Mouse (Mus musculus) CD4-positive, CD25-positive, alpha-beta regulatory T cell, adult 2 months (primary cell): ENCODE data around the gene Gm49380.

ENCODE experiments used
- DNase-seq: peaks from one replicate; pipeline ENCODE4 v3.0.0-alpha.2; 2012; ENCODE audit warnings: low read depth, low spot score

Gene Gm49380

DNA sequence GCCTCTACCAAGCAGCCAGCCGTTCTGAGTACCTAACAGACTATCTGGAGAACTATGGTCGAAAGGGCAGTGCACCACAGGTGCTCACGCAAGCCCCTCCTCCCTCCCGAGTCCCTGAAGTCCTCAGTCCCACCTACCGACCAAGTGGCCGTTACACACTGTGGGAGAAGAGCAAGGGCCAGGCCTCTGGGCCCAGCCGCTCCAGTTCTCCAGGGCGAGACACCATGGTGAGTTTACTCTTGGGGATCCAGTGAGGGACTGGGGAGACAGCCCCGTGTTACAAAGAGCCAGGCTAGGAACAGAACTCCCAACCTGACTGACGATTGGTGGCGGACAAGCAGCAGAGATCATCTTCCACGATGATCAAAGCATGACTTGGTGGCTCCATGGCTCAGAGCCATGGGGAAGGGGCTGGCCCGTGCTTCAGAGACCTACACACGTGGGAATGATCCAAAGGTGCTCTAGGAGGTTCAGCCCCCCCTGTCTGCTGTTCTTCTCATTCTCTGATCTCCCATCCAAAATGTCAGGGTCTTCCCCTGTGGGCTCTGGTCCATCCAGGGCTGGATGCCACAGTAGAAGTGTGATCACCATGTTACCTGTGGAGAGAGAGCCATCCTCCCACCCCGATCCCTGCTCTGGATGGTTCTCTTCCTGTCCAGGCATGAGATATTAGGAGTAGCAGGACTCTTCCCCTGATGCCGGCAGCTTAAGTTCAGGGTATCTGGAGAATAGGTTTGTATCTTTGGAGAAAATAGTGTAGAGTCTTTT, 37.1 kb downstream of the Gm49380 start:
- DNase-seq, result no peak

GRCm38 (mm10) chr9:44075276-44075995, 37.9 kb downstream of the Gm49380 start:
- DNase-seq, result no peak

GRCm38 (mm10) chr9:44074395-44075275, 38.7 kb downstream of the Gm49380 start:
- peak; percentile 69 for DNase-seq

GRCm38 (mm10) chr9:44073115-44073514, 40.2 kb downstream of the Gm49380 start:
- no peak for DNase-seq

DNA sequence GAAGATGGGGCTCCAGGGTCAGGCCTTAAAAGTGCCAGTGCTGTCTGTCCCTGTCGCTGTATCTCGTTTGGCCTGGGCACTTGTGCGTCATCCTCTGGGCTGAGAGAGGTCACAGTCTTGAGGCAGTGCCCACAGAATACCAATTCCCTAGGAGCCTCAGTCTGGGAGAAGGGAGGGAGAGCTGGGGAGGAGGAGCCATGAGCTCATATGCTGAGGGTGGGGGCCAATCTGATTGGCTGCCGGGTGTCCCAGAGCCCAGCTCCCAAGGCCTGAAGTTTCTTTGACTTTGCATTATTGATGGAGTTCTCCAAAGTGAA, 40.7 kb downstream of the Gm49380 start:
- no peak for DNase-seq

DNA sequence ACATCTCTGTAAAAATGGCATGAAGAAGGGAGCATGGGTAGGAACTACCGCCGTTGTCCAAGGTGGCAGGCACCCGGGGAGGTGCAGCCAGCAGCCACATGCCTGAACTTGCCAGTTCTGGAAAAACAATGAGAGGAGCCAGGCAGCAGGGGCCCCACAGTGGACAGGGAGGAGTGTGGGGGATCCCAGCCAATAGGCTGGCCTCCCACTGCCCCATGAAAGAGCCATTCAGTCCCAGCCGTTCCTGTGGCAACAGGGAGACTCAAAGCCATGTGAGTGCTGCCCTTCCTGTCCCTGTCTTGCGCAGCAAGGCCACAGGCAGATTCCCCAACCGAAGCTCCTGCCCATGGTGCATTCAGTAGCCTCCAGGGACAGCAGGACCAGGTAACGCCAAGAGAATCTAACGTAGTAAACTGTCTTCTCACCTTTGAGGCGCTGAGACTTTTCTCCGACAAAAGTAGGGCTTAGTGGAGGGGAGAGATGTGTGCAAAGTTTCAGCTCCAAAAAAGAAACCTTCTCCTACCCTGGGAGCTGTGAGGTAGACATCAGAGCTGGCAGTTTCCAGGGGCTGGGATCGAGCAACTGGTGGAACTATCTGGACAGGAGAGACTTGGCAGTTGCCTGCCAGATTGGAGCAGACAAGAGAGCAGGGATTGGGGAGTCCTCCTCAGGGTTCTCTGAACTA, 41.2 kb downstream of the Gm49380 start:
- DNase-seq, result no peak

GRCm38 (mm10) chr9:44070844-44071231, 42.5 kb downstream of the Gm49380 start:
- DNase-seq, result no peak

DNA sequence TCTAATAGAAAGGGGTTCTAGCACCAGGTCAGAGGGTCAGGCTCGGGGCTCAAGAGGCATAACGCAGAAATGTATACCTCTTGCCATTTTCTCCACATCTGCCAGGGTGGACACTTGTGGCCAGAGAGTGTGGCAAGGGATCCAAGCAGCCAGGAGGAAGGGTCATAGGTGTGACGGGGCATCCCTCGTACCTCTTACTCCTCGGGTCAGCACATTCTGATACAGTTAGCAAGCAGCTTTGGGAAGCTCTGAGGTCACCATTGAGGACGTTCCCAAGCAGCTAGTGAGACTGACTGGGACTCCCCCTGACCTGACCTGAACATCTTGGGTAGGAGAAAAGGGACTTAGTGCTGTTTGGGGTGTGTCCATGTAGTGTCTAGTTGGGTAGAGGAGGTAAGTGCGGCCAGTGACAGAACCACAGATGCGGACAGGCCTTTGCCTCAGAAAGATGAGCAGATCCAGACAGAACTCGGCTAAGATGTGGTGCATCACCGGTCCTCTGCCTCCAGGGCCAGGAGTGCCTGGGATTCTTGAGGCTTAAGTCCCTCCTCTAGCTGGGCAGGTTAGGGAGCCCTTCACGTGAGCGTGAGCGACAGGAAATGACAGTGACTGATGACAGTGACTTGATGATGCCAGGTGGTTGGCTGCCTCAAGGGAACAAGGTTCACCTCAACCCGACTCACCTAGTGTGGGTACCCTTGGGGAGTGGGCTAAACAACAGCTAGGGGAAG, 43.0 kb downstream of the Gm49380 start:
- DNase-seq, result peak; percentile 31

DNA sequence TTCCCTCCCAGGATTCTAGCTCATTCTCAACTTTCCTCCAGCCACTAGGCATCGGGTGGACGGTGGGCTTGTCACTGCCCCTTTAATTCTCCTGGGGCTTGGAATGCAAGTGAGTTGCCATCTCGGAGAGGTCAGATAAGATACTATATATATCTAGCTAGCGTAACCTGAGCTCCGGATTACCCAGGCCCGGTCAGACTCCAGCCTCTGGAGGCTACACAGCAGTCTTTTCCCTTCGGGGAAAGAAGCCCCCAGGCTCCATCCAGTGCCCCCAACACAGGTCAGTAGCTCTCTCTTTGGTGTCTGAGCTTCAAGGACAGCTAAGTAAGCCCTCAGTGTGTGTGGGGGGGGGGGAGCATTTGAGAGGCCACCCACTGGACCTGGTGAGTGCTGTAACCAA, 44.0 kb downstream of the Gm49380 start:
- DNase-seq, result no peak

DNA sequence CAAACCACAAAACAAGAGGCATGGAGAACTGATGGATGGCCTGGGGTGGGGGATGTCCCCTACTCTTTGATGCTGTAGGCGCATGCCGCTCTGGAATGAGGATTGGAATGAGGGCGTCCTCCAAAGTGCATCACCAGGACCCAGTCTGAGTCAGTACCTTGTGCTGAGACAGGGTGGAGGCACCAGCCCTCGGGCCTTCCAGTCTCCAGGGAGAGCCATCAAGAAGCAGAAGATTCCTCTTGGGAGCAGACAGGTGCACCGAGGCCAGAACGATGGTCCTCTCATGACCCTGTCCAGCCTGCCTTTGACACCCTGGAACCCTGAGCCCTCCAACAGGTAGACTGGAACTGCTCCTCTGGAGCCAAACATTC, 45.4 kb downstream of the Gm49380 start:
- DNase-seq, result peak; percentile 23

GRCm38 (mm10) chr9:44067241-44067959, 45.9 kb downstream of the Gm49380 start:
- DNase-seq, result no peak

DNA sequence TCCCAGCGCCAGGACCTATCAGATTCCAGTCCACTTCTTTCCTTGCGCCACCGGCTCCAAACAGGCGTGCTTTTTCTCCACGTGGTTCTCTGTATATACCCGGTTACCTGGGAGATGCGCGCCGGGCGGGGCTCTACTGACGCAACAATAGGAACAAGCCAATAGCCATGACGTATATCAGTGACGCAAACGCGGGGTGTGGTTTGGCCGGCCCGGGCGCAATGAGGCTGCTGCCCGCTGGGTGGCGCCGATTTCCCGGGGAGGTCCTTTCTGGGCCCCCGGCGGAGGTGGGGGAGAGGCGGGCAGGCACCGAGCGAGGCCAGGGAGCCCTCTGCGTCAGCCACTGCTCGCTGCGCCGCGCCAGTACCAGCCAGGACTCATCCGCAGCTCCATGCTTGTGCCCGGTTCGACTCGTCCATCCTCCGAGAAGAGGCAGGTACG, 46.5 kb downstream of the Gm49380 start, which contains the start of gene Usp2:
Usp2 (plus strand) TSS at position 237 of the 441 bp plus-strand sequence.
- peak; percentile 98 for DNase-seq

DNA sequence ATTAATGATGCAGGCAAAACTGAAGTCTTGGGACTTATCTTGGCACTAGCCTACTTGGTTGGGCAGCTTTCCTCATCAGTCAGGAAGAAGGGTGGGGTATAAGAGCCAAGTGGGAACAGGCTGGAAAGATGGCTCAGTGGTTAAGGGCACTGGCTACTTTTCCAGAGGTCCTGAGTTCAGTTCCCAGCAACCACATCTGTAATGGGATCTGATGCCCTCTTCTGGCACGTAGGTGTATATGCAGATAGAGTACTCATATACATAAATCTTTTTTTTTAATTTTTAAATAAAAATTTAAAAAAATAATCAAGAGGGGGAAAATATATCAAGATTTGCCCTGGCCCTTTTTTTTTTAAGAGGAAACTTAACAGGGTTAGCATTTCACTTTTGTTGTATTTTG, 48.1 kb downstream of the Gm49380 start:
- peak; percentile 44 for DNase-seq

GRCm38 (mm10) chr9:44058606-44059005, 54.7 kb downstream of the Gm49380 start:
- no peak for DNase-seq

DNA sequence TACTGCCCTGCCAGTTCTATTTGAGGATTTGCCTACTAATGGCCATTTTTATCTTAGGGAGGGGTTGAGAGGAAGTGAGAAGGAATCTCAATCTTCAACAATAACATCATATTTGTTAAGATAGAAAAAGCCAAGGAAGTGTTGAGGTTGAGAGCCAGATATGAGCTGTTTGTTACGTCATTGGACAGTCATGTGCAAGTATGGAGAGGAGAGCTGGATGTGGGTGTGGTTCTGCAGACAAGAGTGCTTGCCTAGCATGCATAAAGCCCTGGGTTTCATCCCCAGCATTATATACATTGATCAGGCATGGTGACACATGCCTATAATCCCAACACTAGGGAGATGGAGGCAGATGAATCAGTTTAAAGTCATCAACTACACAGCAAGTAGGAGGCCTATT, 59.4 kb downstream of the Gm49380 start:
- DNase-seq, result no peak

- peak; percentile 70 for DNase-seq
Observed at GRCm38 (mm10) chr9:44052855-44053254, 60.4 kb downstream of the Gm49380 start.

DNA sequence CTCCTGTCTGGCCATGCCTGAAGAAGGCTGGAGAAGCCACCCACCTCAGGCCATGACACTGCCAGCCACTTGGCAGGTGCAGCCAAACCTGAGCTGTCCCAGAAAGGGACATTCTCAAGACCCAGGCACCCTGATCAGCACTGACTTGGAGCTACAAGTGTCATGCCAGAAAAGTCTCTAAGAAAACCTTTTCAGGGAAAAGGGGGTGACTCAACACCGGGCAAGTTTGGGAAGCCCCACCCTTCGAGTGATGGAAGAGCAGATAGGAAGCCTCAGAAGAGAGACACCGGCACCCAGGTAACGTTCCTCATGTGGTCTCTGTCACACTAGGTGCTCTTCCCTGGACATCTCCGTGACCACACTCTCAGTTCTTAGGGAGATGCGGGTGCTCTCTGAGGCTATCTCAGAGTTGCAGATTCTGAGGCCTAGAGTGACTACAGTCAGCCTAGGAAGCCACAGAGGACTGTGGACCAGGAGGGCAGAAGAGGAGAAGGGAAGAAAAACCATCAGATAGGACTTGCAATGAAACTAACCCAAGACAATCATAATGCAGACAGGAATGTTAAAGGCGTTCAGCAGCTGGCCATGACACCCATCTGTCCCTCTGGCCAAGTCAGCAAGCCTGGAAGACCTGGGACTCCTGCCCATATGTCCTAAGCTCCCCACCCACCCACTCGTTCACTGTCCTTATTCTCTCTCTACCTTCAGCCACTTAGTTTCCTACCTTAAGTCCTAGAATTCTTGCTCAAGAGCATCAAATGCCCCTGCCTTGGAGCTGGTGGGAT, 63.7 kb downstream of the Gm49380 start:
- no peak for DNase-seq

- DNase-seq, result no peak
Observed at GRCm38 (mm10) chr9:44048541-44049380, 64.5 kb downstream of the Gm49380 start.
